ENCODE assay signal across 12 mouse cellular contexts in the genomic region with DNA sequence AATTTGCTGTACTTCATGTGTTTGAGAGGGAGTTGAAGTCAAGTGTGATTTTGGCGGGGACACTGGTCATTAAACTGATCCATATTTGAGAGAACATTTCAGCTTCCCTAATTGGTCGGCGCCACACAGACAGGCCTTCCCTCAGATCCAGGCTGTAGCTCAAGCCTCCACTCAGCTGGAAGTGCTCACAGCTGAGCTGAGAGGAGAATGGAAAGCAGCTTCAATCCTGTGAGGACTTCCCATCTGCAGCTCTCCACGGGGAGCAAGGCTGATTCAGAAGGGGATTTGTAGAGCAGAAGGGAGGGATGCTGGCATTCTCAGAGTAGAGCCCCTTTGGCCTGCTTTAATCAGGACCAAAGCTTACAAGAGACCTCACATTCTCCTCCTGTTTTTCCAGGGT.
DNase-seq lines count a peak whose midpoint lies in the region; ATAC-seq and TF ChIP-seq lines count a peak whose summit lies in the region.
"Had no signal": no experiment of that assay in that cellular context is flagged by ENCODE, and none has a peak within 500 bp of the region (broad histone marks: within the 10 kb centered on the region; RNA-seq: fewer than 3 reads in every experiment).

No protein-coding gene starts in this region.

- intact Hi-C loops in left cerebral cortex, postnatal 4 days (cut with DNase I), result no loop called here

- no peak overlapping the region for H3K4me3 ChIP-seq in forebrain, embryonic 16.5 days (replicated peaks; ENCODE audit: low read length)

- peak; percentile 44 for DNase-seq in left cerebral cortex, postnatal 4 days
- DNase-seq in left cerebral cortex, adult 8-10 months (ENCODE audit: low spot score in 2 of 2), result no peak
- peak; percentile 74 for DNase-seq in brain, embryonic 14.5 days (ENCODE audit: low read depth)
- DNase-seq in retina, embryonic 14.5 days (ENCODE audit: low spot score), result peak; percentile 67
- DNase-seq in MN1 (ENCODE audit: low spot score), result no peak
- DNase-seq: adrenal gland, postnatal 10 days; heart, adult 11 months; heart, postnatal 14 days; spleen, adult 18-20 months had no signal

- TF ChIP-seq POLR2A in brain, embryonic 14.5 days (IDR thresholded peaks at IDR 0.05; ENCODE audit: borderline replicate concordance, extremely low read depth, insufficient read depth, insufficient read length, poor library complexity, severe bottlenecking), result no peak

- H3K9ac ChIP-seq in forebrain, embryonic 16.5 days (replicated peaks; ENCODE audit: low read depth, low read length), result no peak overlapping the region

- H3K4me2 ChIP-seq in forebrain, embryonic 16.5 days (ENCODE audit: low read length), result no peak overlapping the region

- 0 out of 2 replicates have a peak, but pooled peaks cover 2% of the 10 kb centered on the region for H3K4me1 ChIP-seq in forebrain, embryonic 16.5 days (replicated peaks; ENCODE audit: control insufficient read depth, insufficient read depth, low read length)

- WGBS in forebrain, embryonic 16.5 days, result 18% methylated on average over 4 of the region's 4 CpGs

- no peaks in the 10 kb centered on the region for H3K27me3 ChIP-seq in forebrain, embryonic 16.5 days (replicated peaks; ENCODE audit: control insufficient read depth, insufficient read depth, low read length)

- H3K27ac ChIP-seq in forebrain, embryonic 16.5 days (ENCODE audit: low read length), result no peak overlapping the region

- ATAC-seq in forebrain, embryonic 16.5 days, result peak; percentile 75
- no peak for ATAC-seq in inflammation-experienced regulatory T-cells, adult 6 months
- ATAC-seq: intestine, postnatal 0 days had no signal

- no peaks in the 10 kb centered on the region for H3K36me3 ChIP-seq in forebrain, embryonic 16.5 days (ENCODE audit: control insufficient read depth, insufficient read depth)

- no peaks in the 10 kb centered on the region for H3K9me3 ChIP-seq in forebrain, embryonic 16.5 days (ENCODE audit: control insufficient read depth, low read length)

- no peak for TF ChIP-seq CTCF in brain, embryonic 14.5 days (IDR thresholded peaks at IDR 0.05; ENCODE audit: borderline replicate concordance, extremely low read depth, insufficient read depth, insufficient read length)

Comparison
In these comparisons a context has a peak if more than half of its experiments do, and no peak if none do; other contexts are left out.
1. DNase-seq: peak in left cerebral cortex, postnatal 4 days (single experiment), brain, embryonic 14.5 days (single experiment) and retina, embryonic 14.5 days (single experiment); none in left cerebral cortex, adult 8-10 months (0 of 2) and MN1 (single experiment).